Mouse (Mus musculus): ENCODE data around the gene Ttc1. TPM values are rescaled to one million over a fixed set of nuclear protein-coding genes. Genes with fewer than 3 reads are reported as not detected.

The Ttc1 gene
- polyA plus RNA-seq, 1 experiment from 2014 or later, result 68.1 TPM

DNA sequence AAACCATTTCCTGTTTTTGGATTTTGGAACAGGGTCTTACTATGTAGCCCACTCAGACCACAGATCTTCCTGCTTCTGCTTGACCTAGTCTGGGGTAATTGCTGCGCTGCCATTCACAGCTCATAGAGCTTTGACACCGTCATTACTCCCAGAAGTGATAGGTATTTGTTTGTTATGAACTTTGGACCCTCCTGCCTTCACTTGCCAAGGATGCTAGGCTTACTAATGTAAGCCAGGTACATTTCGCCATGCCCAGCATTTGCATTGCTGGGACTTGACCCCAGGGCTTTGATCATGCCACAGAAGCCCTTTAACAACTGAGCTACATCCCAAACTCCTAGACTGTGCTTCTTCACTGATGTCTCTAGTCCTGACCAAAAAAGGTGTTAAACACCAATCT lies 47.5 kb downstream of the Ttc1 start:
- Histone ChIP-seq H3K9ac (no peak overlapping the region), H3K9me3 (no peaks in the 10 kb centered on the region), H3K4me1 (no peaks in the 10 kb centered on the region), H3K4me3 (no peak overlapping the region), H3K36me3 (peaks cover 33% of the 10 kb centered on the region), H3K27ac (no peak overlapping the region), H3K27me3 (no peaks in the 10 kb centered on the region), H3K4me2 (no peak overlapping the region)
- WGBS, result 97% methylated on average over 3 of the region's 3 CpGs
- ATAC-seq (ENCODE audit: insufficient number of reproducible peaks, low FRiP score, low TSS enrichment, low read depth), result no peak

DNA sequence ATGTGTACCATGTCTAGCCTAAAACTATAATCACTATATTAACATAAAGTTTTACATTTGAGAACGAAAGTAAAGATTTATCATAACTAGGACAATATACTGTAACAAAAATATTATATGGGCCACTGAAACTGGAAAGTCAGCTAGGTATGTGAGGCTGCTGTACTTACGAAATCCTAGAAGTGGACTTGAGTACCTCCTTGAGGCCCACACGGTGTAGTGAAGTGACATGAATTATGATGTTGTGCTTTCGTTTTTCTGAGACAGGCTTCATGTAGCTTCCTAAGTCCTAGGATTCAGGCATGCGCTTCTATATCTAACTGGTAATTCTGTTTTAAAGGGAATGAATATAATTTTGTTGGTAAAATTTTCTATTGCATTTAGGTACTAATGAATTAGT lies 49.2 kb downstream of the Ttc1 start:
- no peak overlapping the region for H3K27ac ChIP-seq
- 68% methylated on average over 5 of the region's 5 CpGs for WGBS
- no peak overlapping the region for H3K9ac ChIP-seq
- no peak for ATAC-seq (ENCODE audit: insufficient number of reproducible peaks, low FRiP score, low TSS enrichment, low read depth)
- no peaks in the 10 kb centered on the region for H3K27me3 ChIP-seq
- H3K9me3 ChIP-seq, result no peaks in the 10 kb centered on the region
- no peak overlapping the region for H3K4me3 ChIP-seq
- H3K36me3 ChIP-seq, result peaks cover 31% of the 10 kb centered on the region
- no peak overlapping the region for H3K4me2 ChIP-seq
- no peaks in the 10 kb centered on the region for H3K4me1 ChIP-seq

DNA sequence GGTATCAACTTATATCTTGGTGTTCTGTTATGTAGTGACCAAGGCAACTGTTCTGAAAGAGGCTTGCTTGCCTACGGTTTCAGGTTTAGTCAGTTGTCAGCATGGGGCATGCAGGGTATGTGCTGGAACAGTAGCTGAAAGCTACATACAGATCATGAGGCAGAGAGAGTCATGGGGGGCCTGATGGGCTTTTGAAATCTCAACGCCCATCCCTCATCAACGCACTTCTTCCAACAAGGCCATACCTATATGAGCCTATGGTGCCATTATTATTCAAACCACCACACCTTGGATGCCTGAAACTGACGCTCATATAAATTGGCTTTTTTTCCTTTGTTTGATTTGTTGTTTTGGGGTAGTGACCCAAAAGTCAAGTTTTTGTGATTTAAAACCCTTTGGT lies 51.2 kb downstream of the Ttc1 start:
- WGBS, result 89% methylated on average over 4 of the region's 4 CpGs
- H3K27ac ChIP-seq, result no peak overlapping the region
- H3K4me3 ChIP-seq, result no peak overlapping the region
- no peaks in the 10 kb centered on the region for H3K9me3 ChIP-seq
- no peak overlapping the region for H3K9ac ChIP-seq
- H3K36me3 ChIP-seq, result peaks cover 42% of the 10 kb centered on the region
- H3K4me1 ChIP-seq, result no peaks in the 10 kb centered on the region
- no peak overlapping the region for H3K4me2 ChIP-seq
- H3K27me3 ChIP-seq, result no peaks in the 10 kb centered on the region
- no peak for ATAC-seq (ENCODE audit: insufficient number of reproducible peaks, low FRiP score, low TSS enrichment, low read depth)

DNA sequence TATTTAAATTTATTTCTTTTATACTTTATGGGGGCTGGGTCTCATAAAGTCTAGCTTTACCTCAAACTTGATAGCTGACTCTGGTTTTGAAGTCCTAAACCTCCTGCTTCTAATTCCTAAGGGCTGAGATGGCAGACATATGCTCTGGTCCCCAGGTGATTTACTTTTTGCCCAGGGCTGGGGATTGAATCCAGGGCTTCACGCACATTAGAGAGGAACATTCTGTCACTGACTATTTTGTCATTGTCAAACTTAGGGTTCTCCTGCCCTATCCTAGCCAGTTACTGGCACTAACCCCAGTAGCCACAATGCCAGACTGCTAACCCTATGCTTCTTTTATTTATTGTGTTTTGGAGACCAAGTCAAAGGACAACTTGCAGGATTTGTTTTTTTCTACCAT lies 59.0 kb downstream of the Ttc1 start:
- Histone ChIP-seq H3K4me1 (no peaks in the 10 kb centered on the region), H3K27me3 (no peaks in the 10 kb centered on the region), H3K27ac (no peak overlapping the region), H3K4me2 (no peak overlapping the region), H3K9ac (no peak overlapping the region), H3K36me3 (peaks cover 48% of the 10 kb centered on the region), H3K4me3 (no peak overlapping the region), H3K9me3 (no peaks in the 10 kb centered on the region)
- no peak for ATAC-seq (ENCODE audit: insufficient number of reproducible peaks, low FRiP score, low TSS enrichment, low read depth)
- 91% methylated on average over 1 of the region's 1 CpGs for WGBS

DNA sequence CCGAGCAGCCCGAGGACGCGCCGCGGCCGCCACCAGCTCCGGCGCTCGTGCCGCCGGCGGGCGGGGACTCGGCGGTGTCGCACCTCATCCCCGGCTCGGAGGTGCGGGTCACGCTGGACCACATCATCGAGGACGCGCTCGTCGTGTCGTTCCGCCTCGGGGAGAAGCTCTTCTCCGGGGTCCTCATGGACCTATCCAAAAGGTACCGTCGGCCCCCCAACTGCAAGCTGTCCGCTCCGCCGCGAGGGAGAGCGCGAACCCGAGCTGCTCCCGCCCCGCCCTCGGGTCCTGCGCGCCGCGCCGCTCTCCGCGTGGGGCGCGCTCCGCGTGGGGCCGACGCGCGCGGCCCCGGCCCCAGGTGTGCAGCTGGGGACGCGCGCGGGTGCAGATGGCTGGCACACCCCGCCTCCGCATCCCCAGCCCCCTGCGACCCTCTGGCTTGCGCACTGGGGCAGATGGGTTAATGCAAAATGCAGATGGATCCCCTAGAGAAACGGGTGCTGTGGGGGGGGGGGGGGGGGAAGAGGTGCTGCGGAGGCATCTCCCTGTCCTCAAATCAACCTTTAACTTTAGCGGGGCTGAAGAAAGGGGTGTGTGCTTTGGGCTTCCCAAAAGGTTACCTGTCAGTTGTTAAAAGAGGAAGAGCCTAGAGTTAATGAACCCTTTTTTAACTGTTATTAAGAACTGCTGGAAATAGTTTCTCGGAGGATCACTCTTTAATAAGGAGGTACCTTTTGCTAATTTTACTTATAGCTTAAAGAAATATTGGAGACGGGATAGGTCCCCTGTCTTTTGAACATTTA lies 65.2 kb downstream of the Ttc1 start:
- H3K4me2 ChIP-seq, result peak overlapping the region; percentile 76
- no peaks in the 10 kb centered on the region for H3K9me3 ChIP-seq
- no peak for ATAC-seq (ENCODE audit: insufficient number of reproducible peaks, low FRiP score, low TSS enrichment, low read depth)
- peak overlapping the region; percentile 95 for H3K27ac ChIP-seq
- peak overlapping the region; percentile 97 for H3K9ac ChIP-seq
- H3K4me1 ChIP-seq, result peaks cover 8% of the 10 kb centered on the region; the same call in 1 of the 2 replicates
- WGBS, result under 1% methylated on average over 67 of the region's 72 CpGs
- peak overlapping the region; percentile 91 for H3K4me3 ChIP-seq
- no peaks in the 10 kb centered on the region for H3K27me3 ChIP-seq
- peaks cover 9% of the 10 kb centered on the region; the same call in 1 of the 2 replicates for H3K36me3 ChIP-seq

DNA sequence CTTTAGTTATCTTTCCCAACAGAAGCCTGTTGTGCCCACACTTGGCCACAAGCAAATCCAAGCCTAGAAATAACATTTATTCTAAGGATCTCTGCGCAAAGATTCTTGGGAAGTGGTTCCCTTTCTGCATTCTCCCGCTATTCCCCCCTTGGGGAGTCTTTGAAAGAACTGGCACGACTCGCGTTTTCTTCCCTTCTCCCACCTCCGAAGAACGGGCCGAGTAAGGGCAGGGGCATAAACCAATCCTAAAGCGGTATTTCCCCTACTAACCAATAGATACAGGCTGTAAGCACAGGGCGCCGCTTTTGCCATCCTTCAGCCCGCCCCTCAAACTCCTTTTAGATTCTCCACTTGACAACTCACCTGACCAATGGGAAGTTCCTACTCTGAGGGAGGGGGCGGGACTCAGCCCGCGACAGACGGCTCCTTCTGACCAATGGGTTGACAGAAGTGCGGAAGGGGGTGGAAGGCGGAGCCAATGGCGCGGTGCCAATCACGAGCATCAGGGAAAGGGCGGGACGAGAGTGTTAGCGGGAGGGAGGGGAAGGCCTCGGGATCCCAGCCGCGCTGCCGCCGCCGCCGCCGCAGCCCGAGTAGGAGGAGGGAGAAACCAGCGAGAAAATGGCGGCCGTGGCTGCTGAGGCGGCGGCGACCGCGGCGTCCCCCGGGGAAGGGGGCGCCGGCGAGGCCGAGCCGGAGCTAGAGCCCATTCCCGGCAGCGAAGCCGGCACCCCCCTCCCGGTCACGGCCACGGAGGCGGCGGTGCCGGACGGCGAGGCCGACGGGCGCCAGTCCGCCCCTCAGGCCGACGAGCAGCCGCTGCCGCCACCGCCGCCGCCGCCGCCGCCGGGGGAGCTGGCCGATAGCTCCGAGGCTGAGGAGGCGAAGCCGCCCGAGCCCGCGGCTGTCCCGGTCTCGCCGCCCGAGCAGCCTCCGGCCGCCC lies 66.1 kb downstream of the Ttc1 start, which contains the start of gene Pwwp2a:
Pwwp2a (plus strand) TSS at position 527 of the 943 bp plus-strand sequence.
- H3K4me3 ChIP-seq, result peak within 1 kb of the TSS; percentile 91
- H3K9ac ChIP-seq, result peak within 1 kb of the TSS; percentile 97
- peaks cover 6% of the 10 kb centered on the region; the same call in 1 of the 2 replicates for H3K36me3 ChIP-seq
- ATAC-seq (ENCODE audit: insufficient number of reproducible peaks, low FRiP score, low TSS enrichment, low read depth), result peak; percentile 100
- peak within 1 kb of the TSS; percentile 76 for H3K4me2 ChIP-seq
- under 1% methylated on average over 64 of the region's 87 CpGs for WGBS
- peak within 1 kb of the TSS; percentile 95 for H3K27ac ChIP-seq
- no peaks in the 10 kb centered on the region for H3K27me3 ChIP-seq
- no peaks in the 10 kb centered on the region for H3K9me3 ChIP-seq
- peaks cover 8% of the 10 kb centered on the region; the same call in 1 of the 2 replicates for H3K4me1 ChIP-seq

Other genes starting within 250 kb of the Ttc1 start
- gene Ccnjl, start 219.2 kb downstream of the Ttc1 start, polyA plus RNA-seq (2015; fragmentation: Nextera tagmentation; extraction: Ambion mirVana), result 9.5 and 11.3 TPM in 2 replicates
- 2.2 and 2.8 TPM in 2 replicates for gene 4933415A04Rik, start 161.0 kb downstream of the Ttc1 start, polyA plus RNA-seq (2015; fragmentation: Nextera tagmentation; extraction: Ambion mirVana)
- 0.59 and 2.1 TPM in 2 replicates for gene Fabp6, start 146.5 kb downstream of the Ttc1 start, polyA plus RNA-seq (2015; fragmentation: Nextera tagmentation; extraction: Ambion mirVana)
- 14.5 and 22.7 TPM in 2 replicates for gene Pwwp2a, start 66.0 kb downstream of the Ttc1 start, polyA plus RNA-seq (2015; fragmentation: Nextera tagmentation; extraction: Ambion mirVana)
- 0.61 and 1.1 TPM in 2 replicates for gene Adra1b, start 153.2 kb upstream of the Ttc1 start, polyA plus RNA-seq (2015; fragmentation: Nextera tagmentation; extraction: Ambion mirVana)